Mouse (Mus musculus) liver, embryonic 13.5 days (tissue): ENCODE data around the gene Trim39. TPM values are rescaled to one million over a fixed set of nuclear protein-coding genes. Genes with fewer than 3 reads are reported as not detected.
A peak's percentile ranks its signal among the peaks of the same experiment; 100 is the strongest.

ENCODE experiments used
- ATAC-seq: fragments of 200-750 bp; cut with Nextera tagmentation; 2 replicates; pipeline ENCODE4 v1.8.0; 2017; ENCODE audit warnings: low read depth, mild to moderate bottlenecking, moderate number of reproducible peaks, moderate library complexity
- DNase-seq: peaks from one replicate; pipeline ENCODE4 v3.0.0; 2022
- H3K27ac ChIP-seq: fragments of 300-500 bp; sonication (generic); 2 replicates; pipeline ENCODE4 v1.5.1; 2015; ENCODE audit warnings: moderate library complexity, mild to moderate bottlenecking, inconsistent platforms
- H3K27me3 ChIP-seq: fragments of 300-500 bp; sonication (generic); 2 replicates; pipeline ENCODE4 v1.6.1; 2015; ENCODE audit warnings: mild to moderate bottlenecking, inconsistent platforms
- H3K36me3 ChIP-seq: fragments of 300-500 bp; sonication (generic); 2 replicates; pipeline ENCODE4 v1.6.1; 2015; ENCODE audit warnings: mild to moderate bottlenecking, inconsistent platforms
- H3K4me1 ChIP-seq: fragments of 300-500 bp; sonication (generic); replicated peaks from 2 replicates; pipeline ENCODE4 v1.6.1; 2015; ENCODE audit warnings: inconsistent platforms
- H3K4me2 ChIP-seq: fragments of 300-500 bp; sonication (generic); 2 replicates; pipeline ENCODE4 v1.6.1; 2015; ENCODE audit warnings: inconsistent platforms, mild to moderate bottlenecking, moderate library complexity
- H3K4me3 ChIP-seq: fragments of 300-500 bp; sonication (generic); replicated peaks from 2 replicates; pipeline ENCODE4 v1.5.1; 2015; ENCODE audit warnings: mild to moderate bottlenecking, inconsistent platforms
- H3K9ac ChIP-seq: fragments of 300-500 bp; sonication (generic); 2 replicates; pipeline ENCODE4 v1.6.1; 2015; ENCODE audit warnings: mild to moderate bottlenecking, inconsistent platforms
- H3K9me3 ChIP-seq: fragments of 300-500 bp; sonication (generic); replicated peaks from 2 replicates; pipeline ENCODE4 v1.6.1; 2016; ENCODE audit warnings: inconsistent platforms
- WGBS: fragments of 180-500 bp; shearing (Covaris S2); methylation state at CpG from one replicate; pipeline ENCODE4 v1.1.7; 2015; ENCODE audit not compliant: insufficient replicate concordance; 5-methylcytosine and 5-hydroxymethylcytosine counted together
- polyA plus RNA-seq: library from polyadenylated mRNA; unstranded; fragments of >200 nt; fragmentation: Nextera tagmentation; extraction: Ambion mirVana; gene quantifications from 2 replicates; pipeline ENCODE4 v1.2.1, GENCODE M21; 2015

The Trim39 gene
- polyA plus RNA-seq, 1 experiment from 2014 or later: 6.1 TPM

DNA sequence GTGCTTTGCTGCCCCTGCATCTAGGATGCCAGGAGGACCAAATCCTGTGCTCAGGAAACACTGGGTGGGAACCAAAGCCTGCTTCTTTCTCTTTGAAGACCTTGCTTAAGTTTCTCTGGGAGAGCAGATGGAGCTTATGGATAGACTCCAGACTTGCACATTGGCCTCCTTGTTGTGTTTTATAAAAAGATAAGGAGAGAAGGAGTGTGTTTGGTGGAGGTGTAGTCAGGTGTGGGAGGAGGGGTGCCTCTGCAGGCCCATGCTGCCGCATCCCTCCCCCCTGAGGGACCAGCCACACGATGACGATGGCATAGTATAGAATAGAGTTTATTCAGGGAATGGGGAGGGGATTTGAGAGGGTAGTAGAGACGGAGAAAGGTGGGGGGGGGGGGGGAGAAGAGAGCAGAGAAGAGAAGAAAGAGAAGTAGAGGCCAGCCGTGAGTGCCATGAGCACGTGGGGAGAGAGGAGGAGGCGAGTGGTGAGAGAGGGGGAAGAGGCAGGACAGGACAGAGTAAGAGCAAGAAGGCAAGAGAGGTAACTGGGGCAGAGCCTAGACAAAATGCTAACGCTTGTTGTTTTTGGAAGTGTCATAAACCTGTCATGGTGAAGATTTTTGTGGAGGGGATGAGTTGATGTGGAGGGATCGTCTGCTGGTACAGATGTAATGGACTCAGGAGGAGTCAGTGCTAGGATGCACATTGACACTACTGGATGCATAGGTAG is 758 bp upstream of the Trim39 start:
- H3K27me3 ChIP-seq: no peaks in the 10 kb centered on the region
- peaks cover 35% of the 10 kb centered on the region for H3K36me3 ChIP-seq
- H3K4me2 ChIP-seq: peak overlapping the region; percentile 92
- 65% methylated on average over 9 of the region's 9 CpGs for WGBS
- no peaks in the 10 kb centered on the region for H3K9me3 ChIP-seq
- H3K4me3 ChIP-seq: peak overlapping the region; percentile 87
- H3K27ac ChIP-seq: no peak overlapping the region
- H3K4me1 ChIP-seq: peaks cover 46% of the 10 kb centered on the region
- DNase-seq: no peak
- ATAC-seq: no peak
- peak overlapping the region; percentile 89 for H3K9ac ChIP-seq

- Histone ChIP-seq H3K36me3 (peaks cover 42% of the 10 kb centered on the region), H3K9me3 (no peaks in the 10 kb centered on the region), H3K27ac (peak overlapping the region; percentile 88), H3K27me3 (no peaks in the 10 kb centered on the region), H3K4me1 (peaks cover 46% of the 10 kb centered on the region), H3K4me2 (peak overlapping the region; percentile 92), H3K4me3 (peak overlapping the region; percentile 87), H3K9ac (peak overlapping the region; percentile 89)
- peak; percentile 85 for ATAC-seq
- WGBS: 0% methylated on average over 41 of the region's 84 CpGs
- DNase-seq: peak; percentile 78
Measured at GRCm38 (mm10) chr17:36270956-36271585, 976 bp downstream of the Trim39 start.

GRCm38 (mm10) chr17:36265834-36266233 is 6.2 kb downstream of the Trim39 start:
- no peak overlapping the region for H3K27ac ChIP-seq
- WGBS: 49% methylated on average over 5 of the region's 5 CpGs
- H3K4me1 ChIP-seq: peaks cover 13% of the 10 kb centered on the region
- H3K36me3 ChIP-seq: peaks cover 73% of the 10 kb centered on the region
- no peak overlapping the region for H3K4me2 ChIP-seq
- no peak for ATAC-seq
- no peak overlapping the region for H3K9ac ChIP-seq
- H3K4me3 ChIP-seq: no peak overlapping the region
- no peaks in the 10 kb centered on the region for H3K27me3 ChIP-seq
- no peaks in the 10 kb centered on the region for H3K9me3 ChIP-seq
- DNase-seq: no peak

GRCm38 (mm10) chr17:36264273-36264925 is 7.6 kb downstream of the Trim39 start:
- H3K4me1 ChIP-seq: no peaks in the 10 kb centered on the region; the same call in 1 of the 2 replicates
- 87% methylated on average over 3 of the region's 3 CpGs for WGBS

GRCm38 (mm10) chr17:36261511-36262166 is 10.4 kb downstream of the Trim39 start:
- Histone ChIP-seq H3K9ac (no peak overlapping the region), H3K4me1 (peaks cover 10% of the 10 kb centered on the region), H3K4me2 (no peak overlapping the region), H3K27ac (no peak overlapping the region), H3K27me3 (no peaks in the 10 kb centered on the region), H3K36me3 (peaks cover 75% of the 10 kb centered on the region), H3K4me3 (no peak overlapping the region), H3K9me3 (no peaks in the 10 kb centered on the region)
- DNase-seq: no peak
- WGBS: 52% methylated on average over 9 of the region's 9 CpGs
- no peak for ATAC-seq

More at GRCm38 (mm10) chr17:36264273-36264925, 7.6 kb downstream of the Trim39 start:
- Histone ChIP-seq H3K9ac (no peak overlapping the region), H3K27ac (no peak overlapping the region), H3K4me3 (no peak overlapping the region), H3K36me3 (peaks cover 88% of the 10 kb centered on the region), H3K4me2 (no peak overlapping the region), H3K27me3 (no peaks in the 10 kb centered on the region), H3K9me3 (no peaks in the 10 kb centered on the region)
- DNase-seq: no peak
- no peak for ATAC-seq

DNA sequence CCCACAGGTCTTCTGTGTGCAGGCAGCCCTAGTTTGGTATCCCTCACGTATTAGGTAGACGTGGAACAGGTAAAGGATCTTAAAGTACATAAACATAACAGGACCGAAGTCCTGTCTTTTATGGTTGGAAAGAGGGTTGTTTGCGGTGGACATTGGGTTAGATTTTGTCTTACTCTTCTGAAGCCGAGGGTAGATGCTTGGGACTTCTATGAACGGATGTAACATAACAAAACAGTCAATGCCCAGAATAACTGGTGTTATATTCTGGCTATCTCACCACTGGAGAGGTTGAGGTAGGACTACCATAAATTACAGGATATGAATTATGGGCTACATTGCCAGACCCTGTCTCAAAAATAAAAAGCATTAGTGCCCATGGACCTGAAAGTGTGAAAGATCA is 14.1 kb downstream of the Trim39 start, which contains the start of gene Rpp21:
Gene Rpp21 (minus strand): TSS at position 101 of the 400 bp plus-strand sequence.
- Histone ChIP-seq H3K27ac (peak within 1 kb of the TSS; percentile 77), H3K27me3 (peaks cover 4% of the 10 kb centered on the region), H3K9ac (peak within 1 kb of the TSS; percentile 83), H3K9me3 (no peaks in the 10 kb centered on the region), H3K4me3 (peak within 1 kb of the TSS; percentile 81), H3K4me1 (peaks cover 14% of the 10 kb centered on the region), H3K4me2 (peak within 1 kb of the TSS; percentile 70), H3K36me3 (peaks cover 50% of the 10 kb centered on the region)
- no peak for DNase-seq
- 36% methylated on average over 6 of the region's 6 CpGs for WGBS
- ATAC-seq: no peak

DNA sequence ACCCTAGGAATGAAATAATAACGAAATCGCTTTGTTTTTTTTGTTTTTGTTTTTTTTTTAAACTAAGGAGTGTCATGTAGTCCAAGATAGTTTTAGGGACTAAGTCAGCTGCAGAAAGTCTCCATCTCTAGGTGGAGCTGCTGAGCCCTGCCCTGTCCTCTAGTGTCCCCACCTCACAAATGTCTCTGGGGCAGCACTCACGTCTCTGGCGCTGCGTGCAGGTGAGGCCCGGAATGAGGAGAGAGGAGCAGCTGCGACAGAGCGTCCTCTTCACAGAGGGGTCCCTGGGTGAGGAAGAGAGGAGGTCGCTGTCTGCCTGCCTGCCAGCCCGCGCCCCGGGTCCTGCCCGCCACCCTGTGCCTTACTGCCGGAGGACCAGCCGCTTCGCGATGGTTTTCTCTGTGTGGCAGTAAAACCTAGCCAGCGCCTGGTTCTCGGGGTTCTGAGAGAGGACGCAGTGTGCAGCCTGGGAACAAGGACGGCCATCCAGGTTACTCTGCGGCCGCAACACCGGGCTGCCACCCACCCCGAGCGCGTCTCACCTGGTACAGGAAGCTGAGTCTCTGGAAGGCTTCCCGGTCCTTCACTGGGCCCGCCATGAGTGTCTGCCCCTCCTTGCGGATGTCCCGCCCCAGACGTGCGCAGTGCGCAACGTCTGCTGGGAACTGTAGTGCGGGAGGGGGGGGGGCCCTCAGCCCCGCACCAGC is 14.7 kb downstream of the Trim39 start:
- WGBS: under 1% methylated on average over 37 of the region's 37 CpGs
- peak overlapping the region; percentile 77 for H3K27ac ChIP-seq
- peak overlapping the region; percentile 81 for H3K4me3 ChIP-seq
- peak overlapping the region; percentile 83 for H3K9ac ChIP-seq
- H3K27me3 ChIP-seq: peaks cover 9% of the 10 kb centered on the region
- peak overlapping the region; percentile 70 for H3K4me2 ChIP-seq
- no peaks in the 10 kb centered on the region for H3K9me3 ChIP-seq
- peaks cover 44% of the 10 kb centered on the region for H3K36me3 ChIP-seq
- ATAC-seq: peak; percentile 92
- DNase-seq: peak; percentile 52
- H3K4me1 ChIP-seq: peaks cover 14% of the 10 kb centered on the region

GRCm38 (mm10) chr17:36253087-36253600 is 18.9 kb downstream of the Trim39 start:
- no peaks in the 10 kb centered on the region for H3K9me3 ChIP-seq
- peaks cover 16% of the 10 kb centered on the region for H3K4me1 ChIP-seq
- H3K4me2 ChIP-seq: no peak overlapping the region
- H3K9ac ChIP-seq: no peak overlapping the region
- no peak overlapping the region for H3K4me3 ChIP-seq
- ATAC-seq (no peak), DNase-seq (no peak)
- peaks cover 46% of the 10 kb centered on the region for H3K27me3 ChIP-seq
- no peak overlapping the region for H3K27ac ChIP-seq
- peaks cover 8% of the 10 kb centered on the region for H3K36me3 ChIP-seq
- WGBS: 30% methylated on average over 6 of the region's 6 CpGs

DNA sequence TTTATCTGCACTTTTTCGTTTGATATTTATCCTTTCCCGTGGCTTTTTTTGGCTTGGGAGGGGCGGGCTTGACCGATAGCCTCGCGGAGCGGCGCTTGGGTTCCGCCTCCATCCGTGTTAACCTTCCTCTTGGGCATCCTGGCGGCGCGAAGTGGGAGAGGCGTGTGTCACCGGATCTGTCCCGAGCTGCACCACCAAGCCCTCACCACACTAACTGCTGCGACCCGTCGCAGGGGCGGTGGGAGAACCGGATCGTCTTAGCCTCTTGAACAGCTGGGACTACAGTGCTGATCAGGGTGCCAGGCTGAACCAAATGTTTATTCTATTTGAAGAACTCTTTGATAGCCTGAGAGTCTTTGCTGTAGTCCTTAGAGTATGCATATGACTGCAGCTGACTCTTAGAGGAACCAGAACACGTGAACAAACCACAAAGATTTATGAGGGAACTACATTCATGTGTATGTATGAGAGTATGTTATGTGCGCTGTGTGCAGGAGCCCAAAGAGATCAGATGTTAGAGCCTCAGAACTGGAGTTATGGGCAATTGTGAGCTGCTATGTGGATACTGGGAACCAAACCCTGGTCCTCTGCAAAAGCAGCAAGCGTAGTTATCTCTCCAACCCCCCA is 19.7 kb downstream of the Trim39 start:
- WGBS: 5% methylated on average over 25 of the region's 25 CpGs

DNA sequence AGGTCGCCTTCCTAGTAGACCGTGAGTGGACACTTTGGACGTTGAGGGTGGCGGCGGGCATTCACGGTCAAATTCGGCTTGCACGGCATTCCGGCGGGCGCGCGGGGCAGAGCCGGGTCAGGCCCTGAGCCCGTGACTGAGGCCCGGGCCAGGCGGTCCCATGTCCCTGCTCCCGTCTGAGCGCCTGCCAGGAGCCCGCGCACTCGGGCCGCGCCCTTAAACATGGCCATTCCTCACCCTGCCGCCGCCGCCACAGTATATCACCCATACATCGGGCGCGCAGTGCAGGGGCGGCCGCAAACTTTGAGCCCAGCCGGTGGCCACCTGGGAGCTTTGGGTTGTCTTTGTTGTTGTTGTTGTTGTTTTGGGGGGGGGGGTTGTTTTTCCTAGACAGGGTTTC is 23.2 kb downstream of the Trim39 start:
- Histone ChIP-seq H3K9ac (no peak overlapping the region), H3K36me3 (no peaks in the 10 kb centered on the region), H3K4me1 (peaks cover 2% of the 10 kb centered on the region; the same call in 1 of the 2 replicates), H3K4me2 (peak overlapping the region; percentile 50), H3K27me3 (peaks cover 55% of the 10 kb centered on the region), H3K27ac (no peak overlapping the region), H3K4me3 (no peak overlapping the region; the same call in 1 of the 2 replicates), H3K9me3 (no peaks in the 10 kb centered on the region)
- 21% methylated on average over 31 of the region's 33 CpGs for WGBS
- DNase-seq: no peak
- no peak for ATAC-seq

More for the DNA sequence above, 19.7 kb downstream of the Trim39 start:
- no peak overlapping the region for H3K9ac ChIP-seq
- H3K4me3 ChIP-seq: peak overlapping the region; percentile 21; the same call in 1 of the 2 replicates
- ATAC-seq (peak; percentile 39), DNase-seq (no peak)
- H3K9me3 ChIP-seq: no peaks in the 10 kb centered on the region
- no peak overlapping the region for H3K27ac ChIP-seq
- H3K36me3 ChIP-seq: peaks cover 8% of the 10 kb centered on the region
- H3K27me3 ChIP-seq: peaks cover 53% of the 10 kb centered on the region
- peak overlapping the region; percentile 41 for H3K4me2 ChIP-seq
- H3K4me1 ChIP-seq: peaks cover 11% of the 10 kb centered on the region
